Mouse (Mus musculus) lung, postnatal 0 days (tissue): ENCODE measurements around the gene Gjd3.

Experiments used
- CTCF ChIP-seq: IDR thresholded peaks from 2 replicates; pipeline ENCODE4 v1.5.1; 2016; ENCODE audit warnings: antibody characterized with exemption, mild to moderate bottlenecking
- EP300 ChIP-seq: IDR thresholded peaks from 2 replicates; pipeline ENCODE4 v1.6.1; 2016; ENCODE audit warnings: antibody characterized with exemption, mild to moderate bottlenecking, control low read depth

DNA sequence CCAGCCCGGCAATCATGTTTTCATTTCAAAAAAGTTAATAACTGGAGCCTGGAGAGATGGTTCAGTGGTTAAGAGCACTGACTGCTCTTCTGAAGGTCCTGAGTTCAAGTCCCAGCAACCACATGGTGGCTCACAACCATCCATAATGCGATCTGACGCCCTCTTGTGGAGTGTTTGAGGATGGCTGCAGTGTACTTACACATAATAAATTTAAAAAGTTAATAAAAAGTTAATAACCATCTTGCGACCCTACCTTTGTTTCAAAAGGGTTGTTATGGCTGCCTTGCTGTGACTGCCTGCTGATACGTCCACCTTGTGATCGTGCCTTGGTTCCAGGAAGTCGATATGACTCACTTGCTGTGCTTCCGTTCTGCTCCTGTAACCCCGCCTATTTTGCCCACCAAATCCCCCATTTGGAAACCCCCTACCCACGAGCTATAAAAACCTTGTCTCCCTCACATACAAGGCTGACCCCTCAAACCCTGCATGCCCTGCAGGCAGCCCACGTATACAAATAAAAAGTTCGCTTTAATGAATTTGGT lies 44.2 kb upstream of the Gjd3 start:
- TF ChIP-seq EP300 = no peak
- no peak for TF ChIP-seq CTCF
